Mouse (Mus musculus): ENCODE results near the gene Nthl1. TPM values are rescaled to one million over a fixed set of nuclear protein-coding genes. Genes with fewer than 3 reads are reported as not detected.
A peak's percentile ranks its signal among the peaks of the same experiment; 100 is the strongest.

The Nthl1 gene
- polyA plus RNA-seq, 1 experiment from 2014 or later: 17.0 TPM

DNA sequence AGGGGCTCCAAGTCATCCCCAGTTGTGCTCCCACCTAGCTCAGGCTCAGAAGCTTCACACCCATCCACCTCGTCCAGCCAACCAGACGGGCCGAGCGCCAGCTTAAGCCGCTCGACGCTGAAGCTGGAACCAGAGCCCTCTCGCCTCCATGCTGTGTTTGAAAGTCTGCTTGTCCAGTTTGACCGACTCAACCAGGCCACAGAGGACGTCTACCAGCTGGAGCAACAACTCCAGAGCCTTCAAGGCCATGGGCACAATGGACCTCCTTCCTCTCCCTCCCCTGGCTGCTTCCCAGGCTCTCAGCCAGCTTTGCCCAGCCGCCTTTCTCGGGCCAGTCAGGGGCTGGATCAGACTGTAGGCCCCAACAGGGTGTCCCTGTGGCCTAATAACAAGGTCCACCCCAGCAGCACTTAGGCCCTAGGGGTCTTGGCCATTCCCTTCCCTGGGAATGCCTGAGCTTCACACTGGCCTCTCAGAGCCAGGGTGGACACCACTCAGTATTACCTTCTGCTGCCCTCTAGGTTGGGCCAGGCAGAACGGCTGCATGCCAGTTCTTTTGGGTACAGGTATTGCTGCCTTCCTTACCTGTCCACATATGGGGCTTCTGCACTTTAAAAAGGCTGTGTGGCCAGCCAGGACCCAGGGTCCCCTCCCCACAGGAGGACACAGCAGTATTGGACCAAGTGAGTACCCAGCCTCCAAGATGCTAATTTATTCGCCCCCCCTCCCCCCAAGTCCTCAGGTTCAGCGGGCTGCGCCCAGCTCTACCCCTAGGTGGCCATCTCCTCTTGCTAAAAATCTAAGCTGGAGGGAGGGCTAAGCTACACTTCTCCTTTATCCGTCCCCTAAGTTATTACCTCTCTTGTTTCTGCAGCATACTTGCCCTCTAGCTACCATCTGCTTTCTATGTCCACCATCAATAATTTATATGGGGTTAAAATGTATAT lies 37.1 kb upstream of the Nthl1 start:
- peak; percentile 20; the same call in 1 of the 2 replicates for ATAC-seq (ENCODE audit: low FRiP score, low TSS enrichment)
- Histone ChIP-seq H3K27ac (ENCODE audit: low read depth, low read length) (no peak overlapping the region), H3K4me3 (ENCODE audit: low read length) (no peak overlapping the region), H3K27me3 (ENCODE audit: control insufficient read depth, insufficient read depth, low read length) (no peaks in the 10 kb centered on the region), H3K4me2 (replicated peaks; ENCODE audit: low read depth, low read length) (no peak overlapping the region), H3K36me3 (ENCODE audit: control insufficient read depth, insufficient read depth, low read length) (peaks cover 91% of the 10 kb centered on the region), H3K9me3 (ENCODE audit: control insufficient read depth, low read length) (no peaks in the 10 kb centered on the region), H3K9ac (ENCODE audit: low read depth, low read length) (no peak overlapping the region), H3K4me1 (ENCODE audit: control insufficient read depth, insufficient read depth, low read length) (no peaks in the 10 kb centered on the region)
- 73% methylated on average over 17 of the region's 17 CpGs for WGBS

DNA sequence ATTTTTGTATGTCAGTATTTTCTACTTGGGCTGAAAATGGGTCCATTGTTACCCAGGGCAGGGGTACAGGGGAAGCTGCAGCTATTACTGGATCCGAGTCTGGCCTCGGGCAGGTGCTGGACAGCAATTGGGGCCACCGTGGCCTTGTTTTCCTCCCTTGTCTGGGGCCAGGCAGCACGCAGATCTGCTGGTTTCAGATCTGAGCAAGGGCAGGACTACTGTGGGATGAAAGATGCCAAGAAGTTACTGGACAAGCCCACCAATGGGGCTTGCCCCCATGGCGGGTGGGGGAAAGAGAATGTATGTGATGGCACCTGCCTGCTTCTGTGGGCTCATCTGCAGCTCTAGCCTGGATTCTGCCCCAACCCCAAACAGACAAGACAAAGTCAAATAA lies 36.4 kb upstream of the Nthl1 start:
- no peak overlapping the region for H3K9ac ChIP-seq (ENCODE audit: low read depth, low read length)
- ATAC-seq (ENCODE audit: low FRiP score, low TSS enrichment): no peak
- peaks cover 91% of the 10 kb centered on the region for H3K36me3 ChIP-seq (ENCODE audit: control insufficient read depth, insufficient read depth, low read length)
- no peaks in the 10 kb centered on the region for H3K27me3 ChIP-seq (ENCODE audit: control insufficient read depth, insufficient read depth, low read length)
- H3K27ac ChIP-seq (ENCODE audit: low read depth, low read length): no peak overlapping the region
- no peak overlapping the region for H3K4me2 ChIP-seq (replicated peaks; ENCODE audit: low read depth, low read length)
- no peaks in the 10 kb centered on the region for H3K4me1 ChIP-seq (ENCODE audit: control insufficient read depth, insufficient read depth, low read length)
- no peak overlapping the region for H3K4me3 ChIP-seq (ENCODE audit: low read length)
- 81% methylated on average over 5 of the region's 5 CpGs for WGBS
- no peaks in the 10 kb centered on the region for H3K9me3 ChIP-seq (ENCODE audit: control insufficient read depth, low read length)

DNA sequence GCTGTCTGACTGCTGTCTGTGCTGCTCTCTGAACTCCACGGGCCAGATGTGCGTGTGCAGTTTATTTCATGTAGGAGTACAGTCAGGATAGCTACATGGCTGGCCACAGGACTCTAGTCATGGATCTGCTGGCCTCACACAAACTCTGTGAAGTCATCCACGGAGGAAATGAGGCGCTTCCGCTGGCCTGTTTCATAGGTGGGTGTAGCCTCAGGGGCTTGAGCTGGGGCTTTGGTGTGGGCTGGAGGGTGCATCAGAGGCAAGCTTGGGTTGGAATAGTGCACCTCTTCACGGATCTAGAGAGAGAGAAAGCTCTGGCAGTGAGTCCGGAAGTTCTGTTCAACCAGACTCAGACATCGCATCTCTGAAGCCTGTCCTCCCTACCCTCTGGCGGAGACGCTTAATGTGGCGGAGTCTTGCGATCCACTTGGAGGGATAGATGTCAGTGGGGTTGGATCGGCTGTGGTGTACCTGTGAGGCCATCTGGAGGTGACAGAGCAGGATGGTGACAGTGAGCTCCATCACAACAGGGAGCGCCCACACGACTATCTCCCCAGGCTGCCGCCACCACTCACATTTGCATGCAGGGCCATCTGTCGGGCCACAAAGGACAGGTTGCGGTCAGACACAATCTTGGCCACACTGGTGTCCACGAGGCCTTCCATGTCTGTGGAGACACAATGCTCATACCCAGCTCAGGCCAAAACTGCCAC lies 35.9 kb upstream of the Nthl1 start:
- no peaks in the 10 kb centered on the region for H3K27me3 ChIP-seq (ENCODE audit: control insufficient read depth, insufficient read depth, low read length)
- no peak overlapping the region for H3K4me2 ChIP-seq (replicated peaks; ENCODE audit: low read depth, low read length)
- no peak overlapping the region for H3K27ac ChIP-seq (ENCODE audit: low read depth, low read length)
- H3K9me3 ChIP-seq (ENCODE audit: control insufficient read depth, low read length): no peaks in the 10 kb centered on the region
- no peak overlapping the region for H3K4me3 ChIP-seq (ENCODE audit: low read length)
- no peak overlapping the region for H3K9ac ChIP-seq (ENCODE audit: low read depth, low read length)
- WGBS: 86% methylated on average over 19 of the region's 19 CpGs
- H3K4me1 ChIP-seq (ENCODE audit: control insufficient read depth, insufficient read depth, low read length): no peaks in the 10 kb centered on the region
- no peak for ATAC-seq (ENCODE audit: low FRiP score, low TSS enrichment)
- H3K36me3 ChIP-seq (ENCODE audit: control insufficient read depth, insufficient read depth, low read length): peaks cover 91% of the 10 kb centered on the region

DNA sequence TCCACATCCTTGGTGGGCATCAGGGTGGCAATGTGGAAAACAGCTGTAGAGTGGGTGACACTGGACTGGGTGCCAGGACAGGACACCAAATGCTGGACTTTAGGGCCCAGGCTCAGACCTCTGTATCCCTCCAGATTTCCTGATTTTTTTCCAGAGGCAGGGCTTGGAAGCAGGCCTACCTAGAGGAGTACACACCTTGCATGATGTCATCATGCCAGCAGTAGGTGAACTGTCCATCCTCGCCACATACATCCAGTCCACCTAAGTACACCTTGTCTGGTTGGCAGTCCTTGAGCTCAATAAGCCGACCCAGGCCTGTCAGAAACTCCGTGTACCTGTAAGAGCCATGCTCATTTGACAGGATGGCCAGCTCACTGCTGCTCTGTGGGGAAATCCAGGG lies 34.5 kb upstream of the Nthl1 start:
- peaks cover 92% of the 10 kb centered on the region for H3K36me3 ChIP-seq (ENCODE audit: control insufficient read depth, insufficient read depth, low read length)
- no peaks in the 10 kb centered on the region for H3K9me3 ChIP-seq (ENCODE audit: control insufficient read depth, low read length)
- no peak overlapping the region for H3K4me2 ChIP-seq (replicated peaks; ENCODE audit: low read depth, low read length)
- WGBS: 87% methylated on average over 3 of the region's 3 CpGs
- no peak overlapping the region for H3K27ac ChIP-seq (ENCODE audit: low read depth, low read length)
- no peak for ATAC-seq (ENCODE audit: low FRiP score, low TSS enrichment)
- H3K9ac ChIP-seq (ENCODE audit: low read depth, low read length): no peak overlapping the region
- no peaks in the 10 kb centered on the region for H3K27me3 ChIP-seq (ENCODE audit: control insufficient read depth, insufficient read depth, low read length)
- no peaks in the 10 kb centered on the region for H3K4me1 ChIP-seq (ENCODE audit: control insufficient read depth, insufficient read depth, low read length)
- H3K4me3 ChIP-seq (ENCODE audit: low read length): no peak overlapping the region

DNA sequence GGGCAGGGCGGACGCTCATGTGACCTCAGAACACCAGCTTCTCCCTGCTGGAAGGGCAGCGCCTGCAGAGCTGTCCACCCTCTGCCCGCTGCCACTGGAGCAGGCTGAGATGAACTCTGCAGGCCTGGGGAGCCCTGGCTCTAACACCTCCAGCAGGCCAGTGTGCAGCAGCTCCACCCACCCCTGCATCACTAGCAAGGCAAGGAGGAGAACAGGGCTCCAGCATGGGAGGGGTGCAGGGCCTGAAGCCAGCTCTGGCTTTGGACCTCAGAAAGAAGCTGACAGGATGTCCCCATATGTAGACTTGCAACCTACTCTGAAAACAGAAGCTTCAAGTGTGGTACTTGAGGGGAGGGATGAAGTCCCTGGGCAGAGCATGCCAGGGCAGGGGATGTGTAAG lies 32.0 kb upstream of the Nthl1 start:
- Histone ChIP-seq H3K4me3 (ENCODE audit: low read length) (no peak overlapping the region), H3K9ac (ENCODE audit: low read depth, low read length) (no peak overlapping the region), H3K9me3 (ENCODE audit: control insufficient read depth, low read length) (no peaks in the 10 kb centered on the region), H3K27me3 (ENCODE audit: control insufficient read depth, insufficient read depth, low read length) (no peaks in the 10 kb centered on the region), H3K4me2 (replicated peaks; ENCODE audit: low read depth, low read length) (no peak overlapping the region), H3K27ac (ENCODE audit: low read depth, low read length) (no peak overlapping the region), H3K36me3 (ENCODE audit: control insufficient read depth, insufficient read depth, low read length) (peaks cover 87% of the 10 kb centered on the region), H3K4me1 (ENCODE audit: control insufficient read depth, insufficient read depth, low read length) (no peaks in the 10 kb centered on the region)
- no peak for ATAC-seq (ENCODE audit: low FRiP score, low TSS enrichment)
- WGBS: 94% methylated on average over 4 of the region's 4 CpGs

DNA sequence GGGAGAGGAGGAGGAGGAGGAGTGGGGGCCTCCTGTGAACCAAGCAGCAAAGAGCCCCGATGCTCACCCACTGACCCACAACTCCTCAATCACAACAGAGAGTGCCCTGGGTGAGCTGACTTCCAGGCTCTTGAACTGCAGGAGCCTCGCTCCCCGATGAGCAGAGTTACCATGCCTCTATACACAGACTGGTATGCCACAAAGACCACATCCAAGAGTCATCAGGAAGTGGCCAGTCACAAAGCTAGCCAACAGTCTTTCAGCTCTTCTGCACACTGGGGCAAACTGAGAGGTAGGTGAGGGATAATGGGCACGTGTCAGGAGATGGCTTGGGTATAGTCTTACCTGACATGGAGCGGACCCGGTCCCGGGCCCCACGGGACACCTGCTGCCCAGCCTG lies 28.5 kb upstream of the Nthl1 start:
- ATAC-seq (ENCODE audit: low FRiP score, low TSS enrichment): no peak
- no peaks in the 10 kb centered on the region for H3K4me1 ChIP-seq (ENCODE audit: control insufficient read depth, insufficient read depth, low read length)

DNA sequence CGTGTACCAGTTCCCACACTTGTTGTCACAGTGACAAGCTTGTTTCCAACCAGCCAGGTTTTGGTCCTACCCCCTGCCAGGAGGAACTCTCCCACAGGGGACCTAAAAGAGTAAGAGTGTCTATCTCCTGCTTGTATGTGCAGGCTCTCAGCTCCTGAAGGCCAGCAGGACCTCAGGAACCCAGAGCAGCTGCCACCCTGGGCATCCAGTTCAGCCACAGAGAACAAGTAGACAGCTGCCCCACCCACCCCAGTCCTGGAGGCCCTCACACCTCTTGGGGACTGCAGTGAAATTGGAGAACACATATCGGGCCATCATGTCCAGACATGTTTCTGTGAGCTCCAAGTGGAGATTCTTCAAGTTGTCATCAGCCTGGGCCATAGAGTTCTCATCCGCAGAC lies 27.9 kb upstream of the Nthl1 start:
- no peak overlapping the region for H3K27ac ChIP-seq (ENCODE audit: low read depth, low read length)
- no peaks in the 10 kb centered on the region for H3K9me3 ChIP-seq (ENCODE audit: control insufficient read depth, low read length)
- no peaks in the 10 kb centered on the region for H3K4me1 ChIP-seq (ENCODE audit: control insufficient read depth, insufficient read depth, low read length)
- no peak for ATAC-seq (ENCODE audit: low FRiP score, low TSS enrichment)
- H3K36me3 ChIP-seq (ENCODE audit: control insufficient read depth, insufficient read depth, low read length): peaks cover 85% of the 10 kb centered on the region
- no peak overlapping the region for H3K4me3 ChIP-seq (ENCODE audit: low read length)
- H3K4me2 ChIP-seq (replicated peaks; ENCODE audit: low read depth, low read length): no peak overlapping the region
- no peak overlapping the region for H3K9ac ChIP-seq (ENCODE audit: low read depth, low read length)
- WGBS: 88% methylated on average over 3 of the region's 3 CpGs
- no peaks in the 10 kb centered on the region for H3K27me3 ChIP-seq (ENCODE audit: control insufficient read depth, insufficient read depth, low read length)

More for the DNA sequence above, 28.5 kb upstream of the Nthl1 start:
- H3K4me2 ChIP-seq (replicated peaks; ENCODE audit: low read depth, low read length): no peak overlapping the region
- no peak overlapping the region for H3K9ac ChIP-seq (ENCODE audit: low read depth, low read length)
- H3K27me3 ChIP-seq (ENCODE audit: control insufficient read depth, insufficient read depth, low read length): no peaks in the 10 kb centered on the region
- no peak overlapping the region for H3K4me3 ChIP-seq (ENCODE audit: low read length)
- WGBS: 91% methylated on average over 8 of the region's 8 CpGs
- H3K9me3 ChIP-seq (ENCODE audit: control insufficient read depth, low read length): no peaks in the 10 kb centered on the region
- H3K36me3 ChIP-seq (ENCODE audit: control insufficient read depth, insufficient read depth, low read length): peaks cover 88% of the 10 kb centered on the region
- no peak overlapping the region for H3K27ac ChIP-seq (ENCODE audit: low read depth, low read length)

DNA sequence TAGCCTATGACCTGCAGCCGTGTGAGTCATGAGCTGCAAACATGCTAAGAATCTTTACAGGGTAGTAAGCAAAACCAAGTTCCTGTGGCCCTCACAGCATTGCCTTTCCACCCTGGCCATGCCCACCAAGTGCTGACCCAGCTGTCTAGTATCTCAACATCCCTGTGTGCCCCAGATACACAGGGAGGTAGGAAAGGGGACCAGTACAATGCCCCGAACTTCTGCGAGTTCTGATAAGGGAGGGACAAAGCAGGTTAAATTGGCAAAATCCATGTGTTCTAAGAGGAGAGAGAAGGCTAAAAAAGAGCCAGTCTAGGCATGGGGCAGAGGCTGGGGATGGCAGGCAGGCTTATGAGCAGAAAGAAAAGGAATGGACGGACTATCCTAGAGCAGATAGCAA lies 24.1 kb upstream of the Nthl1 start:
- Histone ChIP-seq H3K27ac (ENCODE audit: low read depth, low read length) (no peak overlapping the region), H3K36me3 (ENCODE audit: control insufficient read depth, insufficient read depth, low read length) (peaks cover 65% of the 10 kb centered on the region), H3K4me2 (replicated peaks; ENCODE audit: low read depth, low read length) (no peak overlapping the region), H3K9me3 (ENCODE audit: control insufficient read depth, low read length) (no peaks in the 10 kb centered on the region), H3K9ac (ENCODE audit: low read depth, low read length) (no peak overlapping the region), H3K27me3 (ENCODE audit: control insufficient read depth, insufficient read depth, low read length) (no peaks in the 10 kb centered on the region), H3K4me3 (ENCODE audit: low read length) (no peak overlapping the region), H3K4me1 (ENCODE audit: control insufficient read depth, insufficient read depth, low read length) (no peaks in the 10 kb centered on the region)
- no peak for ATAC-seq (ENCODE audit: low FRiP score, low TSS enrichment)
- 92% methylated on average over 4 of the region's 4 CpGs for WGBS

DNA sequence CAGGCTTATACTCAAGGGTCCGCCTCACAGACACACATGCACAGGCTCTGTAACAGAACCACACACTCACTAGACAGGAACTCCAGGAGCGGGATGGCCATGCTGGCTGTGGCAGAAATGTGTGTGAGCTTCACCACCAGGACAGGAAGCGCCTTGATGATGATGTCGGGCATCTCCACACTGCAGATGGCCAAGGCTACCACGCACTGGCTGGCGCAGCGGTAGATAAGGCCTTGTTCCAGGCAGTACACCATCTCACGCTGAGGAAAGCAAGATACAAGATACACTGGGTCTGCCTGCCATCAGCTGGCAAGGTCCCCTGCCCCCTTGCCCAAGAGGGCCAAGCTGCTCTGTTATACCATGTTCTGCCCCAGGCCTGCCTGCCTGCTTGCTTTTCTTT lies 23.6 kb upstream of the Nthl1 start:
- no peaks in the 10 kb centered on the region for H3K27me3 ChIP-seq (ENCODE audit: control insufficient read depth, insufficient read depth, low read length)
- no peaks in the 10 kb centered on the region for H3K9me3 ChIP-seq (ENCODE audit: control insufficient read depth, low read length)
- 92% methylated on average over 8 of the region's 8 CpGs for WGBS
- H3K27ac ChIP-seq (ENCODE audit: low read depth, low read length): no peak overlapping the region
- ATAC-seq (ENCODE audit: low FRiP score, low TSS enrichment): no peak
- H3K4me2 ChIP-seq (replicated peaks; ENCODE audit: low read depth, low read length): no peak overlapping the region
- H3K9ac ChIP-seq (ENCODE audit: low read depth, low read length): no peak overlapping the region
- H3K4me1 ChIP-seq (ENCODE audit: control insufficient read depth, insufficient read depth, low read length): no peaks in the 10 kb centered on the region
- peaks cover 69% of the 10 kb centered on the region for H3K36me3 ChIP-seq (ENCODE audit: control insufficient read depth, insufficient read depth, low read length)
- no peak overlapping the region for H3K4me3 ChIP-seq (ENCODE audit: low read length)

All from kidney, embryonic 14.5 days (tissue).